Mouse (Mus musculus): Measurements from ENCODE around the gene 4930505A04Rik. TPM values are rescaled to one million over a fixed set of nuclear protein-coding genes. Genes with fewer than 3 reads are reported as not detected.

The 4930505A04Rik gene
- not detected for polyA plus RNA-seq (2014; fragmentation: Illumina TruSeq; extraction: RNeasy Lipid Tissue Mini Kit (QIAGEN cat#74804); ENCODE audit: low read depth, low replicate concordance)

GRCm38 (mm10) chr11:30471751-30472593 is at the start of gene 4930505A04Rik:
Gene 4930505A04Rik, minus strand, starts transcription at chr11:30471827.

Other genes with a start within 250 kb of the 4930505A04Rik start
- 355 TPM for gene Sptbn1, start 203.7 kb downstream of the 4930505A04Rik start, polyA plus RNA-seq (2014; fragmentation: Illumina TruSeq; extraction: RNeasy Lipid Tissue Mini Kit (QIAGEN cat#74804); ENCODE audit: low read depth, low replicate concordance)
- 187 TPM for gene Acyp2, start 177.8 kb upstream of the 4930505A04Rik start, polyA plus RNA-seq (2014; fragmentation: Illumina TruSeq; extraction: RNeasy Lipid Tissue Mini Kit (QIAGEN cat#74804); ENCODE audit: low read depth, low replicate concordance)